Mouse (Mus musculus) lung, postnatal 0 days (tissue): ENCODE data around the gene Dapp1. TPM values are rescaled to one million over a fixed set of nuclear protein-coding genes. Genes with fewer than 3 reads are reported as not detected.
"Not testable (repeated sequence)": the region's sequence is repeated elsewhere in the genome, so short reads cannot be mapped to it uniquely, and the experiment has no call there.

Experiments
- ATAC-seq: fragments of 200-750 bp; cut with Nextera tagmentation; 2 replicates; pipeline ENCODE4 v1.8.0; 2017; ENCODE audit warnings: moderate library complexity
- DNase-seq: peaks from one replicate; pipeline ENCODE4 v3.0.0-alpha.2; 2016; ENCODE audit warnings: low spot score
- H3K27ac ChIP-seq: fragments of 300-500 bp; sonication (generic); 2 replicates; pipeline ENCODE4 v1.5.1; 2014; ENCODE audit warnings: antibody characterized with exemption, mild to moderate bottlenecking, low read length, mixed read lengths
- H3K27me3 ChIP-seq: fragments of 300-500 bp; sonication (generic); replicated peaks from 2 replicates; pipeline ENCODE4 v1.6.1; 2014; ENCODE audit warnings: low read length, mixed read lengths; ENCODE audit not compliant: insufficient read depth
- H3K36me3 ChIP-seq: fragments of 300-500 bp; sonication (generic); 2 replicates; pipeline ENCODE4 v1.6.1; 2014; ENCODE audit warnings: low read length, mixed read lengths; ENCODE audit not compliant: insufficient read depth
- H3K4me1 ChIP-seq: fragments of 300-500 bp; sonication (generic); 2 replicates; pipeline ENCODE4 v1.6.1; 2014; ENCODE audit warnings: antibody characterized with exemption, low read depth, low read length, mixed read lengths; ENCODE audit not compliant: insufficient read depth
- H3K4me2 ChIP-seq: fragments of 300-500 bp; sonication (generic); replicated peaks from 2 replicates; pipeline ENCODE4 v1.6.1; 2014; ENCODE audit warnings: low read depth, mild to moderate bottlenecking, low read length, moderate library complexity, mixed read lengths
- H3K4me3 ChIP-seq: fragments of 300-500 bp; sonication (generic); 2 replicates; pipeline ENCODE4 v1.5.1; 2014; ENCODE audit warnings: low read depth, low read length
- H3K9ac ChIP-seq: fragments of 300-500 bp; sonication (generic); replicated peaks from 2 replicates; pipeline ENCODE4 v1.6.1; 2014; ENCODE audit warnings: low read depth, mild to moderate bottlenecking
- H3K9me3 ChIP-seq: fragments of 300-500 bp; sonication (generic); 2 replicates; pipeline ENCODE4 v1.6.1; 2016; ENCODE audit warnings: low read length, mixed read lengths
- CTCF ChIP-seq: IDR thresholded peaks from 2 replicates; pipeline ENCODE4 v1.5.1; 2016; ENCODE audit warnings: antibody characterized with exemption, mild to moderate bottlenecking
- EP300 ChIP-seq: IDR thresholded peaks from 2 replicates; pipeline ENCODE4 v1.6.1; 2016; ENCODE audit warnings: antibody characterized with exemption, mild to moderate bottlenecking, control low read depth
- WGBS: fragments of 180-500 bp; shearing (Covaris S2); extraction: QIAGEN DNeasy Blood & Tissue Kit; methylation state at CpG from one replicate; pipeline ENCODE4 v1.1.7; 2014; 5-methylcytosine and 5-hydroxymethylcytosine counted together
- polyA plus RNA-seq: library from polyadenylated mRNA; unstranded; fragments of >200 nt; fragmentation: Nextera tagmentation; extraction: Ambion mirVana; gene quantifications from 2 replicates; pipeline ENCODE4 v1.2.1, GENCODE M21; 2015

Dapp1 gene
- polyA plus RNA-seq, 1 experiment from 2014 or later, result 8.9 TPM

- no peak for ATAC-seq
- H3K4me2 ChIP-seq, result no peak overlapping the region
- H3K36me3 ChIP-seq, result no peaks in the 10 kb centered on the region
- no peaks in the 10 kb centered on the region for H3K9me3 ChIP-seq
- no peaks in the 10 kb centered on the region; the same call in 1 of the 2 replicates for H3K4me1 ChIP-seq
- DNase-seq, result no peak
- TF ChIP-seq EP300, result no peak
- H3K9ac ChIP-seq, result no peak overlapping the region
- no peaks in the 10 kb centered on the region for H3K27me3 ChIP-seq
- no peak overlapping the region for H3K4me3 ChIP-seq
- WGBS, result 83% methylated on average over 7 of the region's 7 CpGs
- 0 out of 2 replicates have a peak overlapping the region, but pooled peaks have one; percentile 5 for H3K27ac ChIP-seq
Measured at GRCm38 (mm10) chr3:137972989-137973388, 8.4 kb downstream of the Dapp1 start.

GRCm38 (mm10) chr3:137972224-137972623 is 9.1 kb downstream of the Dapp1 start:
- Histone ChIP-seq H3K27me3 (no peaks in the 10 kb centered on the region), H3K4me2 (no peak overlapping the region), H3K9ac (no peak overlapping the region), H3K27ac (no peak overlapping the region; the same call in 1 of the 2 replicates), H3K4me1 (no peaks in the 10 kb centered on the region; the same call in 1 of the 2 replicates), H3K36me3 (no peaks in the 10 kb centered on the region), H3K9me3 (no peaks in the 10 kb centered on the region), H3K4me3 (no peak overlapping the region)
- DNase-seq (no peak), ATAC-seq (peak; percentile 81)
- TF ChIP-seq CTCF (no peak), EP300 (no peak)
- 41% methylated on average over 5 of the region's 5 CpGs for WGBS

GRCm38 (mm10) chr3:137969951-137970350 is 11.4 kb downstream of the Dapp1 start:
- no peak overlapping the region for H3K9ac ChIP-seq
- no peak for TF ChIP-seq EP300
- TF ChIP-seq CTCF, result no peak
- no peaks in the 10 kb centered on the region; the same call in 1 of the 2 replicates for H3K4me1 ChIP-seq
- H3K9me3 ChIP-seq, result no peaks in the 10 kb centered on the region
- H3K4me2 ChIP-seq, result 0 out of 2 replicates have a peak overlapping the region, but pooled peaks have one; percentile 5
- ATAC-seq (no peak), DNase-seq (no peak)
- WGBS, result 62% methylated on average over 12 of the region's 12 CpGs
- no peaks in the 10 kb centered on the region for H3K27me3 ChIP-seq
- no peaks in the 10 kb centered on the region for H3K36me3 ChIP-seq
- no peak overlapping the region for H3K4me3 ChIP-seq
- H3K27ac ChIP-seq, result no peak overlapping the region

- Histone ChIP-seq H3K27me3 (no peaks in the 10 kb centered on the region), H3K27ac (no peak overlapping the region), H3K9me3 (no peaks in the 10 kb centered on the region), H3K36me3 (no peaks in the 10 kb centered on the region), H3K4me3 (no peak overlapping the region), H3K9ac (no peak overlapping the region), H3K4me1 (no peaks in the 10 kb centered on the region; the same call in 1 of the 2 replicates), H3K4me2 (no peak overlapping the region; the same call in 1 of the 2 replicates)
- DNase-seq, result no peak
- 51% methylated on average over 9 of the region's 9 CpGs for WGBS
- 0 out of 2 replicates have a peak, but pooled peaks have one; percentile 13 for ATAC-seq
- TF ChIP-seq CTCF (no peak), EP300 (0 out of 2 replicates have a peak, but pooled peaks have one; percentile 5)
Measured at GRCm38 (mm10) chr3:137968820-137969486, 12.4 kb downstream of the Dapp1 start.

GRCm38 (mm10) chr3:137968105-137968819 is 13.1 kb downstream of the Dapp1 start:
- Histone ChIP-seq H3K36me3 (no peaks in the 10 kb centered on the region), H3K4me3 (no peak overlapping the region), H3K27me3 (no peaks in the 10 kb centered on the region), H3K9me3 (no peaks in the 10 kb centered on the region), H3K27ac (no peak overlapping the region), H3K9ac (no peak overlapping the region), H3K4me2 (no peak overlapping the region; the same call in 1 of the 2 replicates), H3K4me1 (no peaks in the 10 kb centered on the region; the same call in 1 of the 2 replicates)
- 72% methylated on average over 14 of the region's 14 CpGs for WGBS
- ATAC-seq (peak; percentile 40; the same call in 1 of the 2 replicates), DNase-seq (no peak)
- no peak for TF ChIP-seq CTCF
- TF ChIP-seq EP300, result no peak

- not testable (repeated sequence) for ATAC-seq, H3K27me3 ChIP-seq, H3K4me3 ChIP-seq, H3K4me2 ChIP-seq, H3K9me3 ChIP-seq, H3K9ac ChIP-seq, H3K27ac ChIP-seq, DNase-seq, H3K36me3 ChIP-seq, H3K4me1 ChIP-seq
- WGBS, result 52% methylated on average over 1 of the region's 1 CpGs
Measured at GRCm38 (mm10) chr3:137964014-137964413, 17.3 kb downstream of the Dapp1 start.
